Mouse (Mus musculus): Measurements from ENCODE around the gene Daam1. TPM values are rescaled to one million over a fixed set of nuclear protein-coding genes. Genes with fewer than 3 reads are reported as not detected.
A peak's percentile ranks its signal among the peaks of the same experiment; 100 is the strongest.

The Daam1 gene
- polyA plus RNA-seq, 1 experiment = 10.1 TPM

DNA sequence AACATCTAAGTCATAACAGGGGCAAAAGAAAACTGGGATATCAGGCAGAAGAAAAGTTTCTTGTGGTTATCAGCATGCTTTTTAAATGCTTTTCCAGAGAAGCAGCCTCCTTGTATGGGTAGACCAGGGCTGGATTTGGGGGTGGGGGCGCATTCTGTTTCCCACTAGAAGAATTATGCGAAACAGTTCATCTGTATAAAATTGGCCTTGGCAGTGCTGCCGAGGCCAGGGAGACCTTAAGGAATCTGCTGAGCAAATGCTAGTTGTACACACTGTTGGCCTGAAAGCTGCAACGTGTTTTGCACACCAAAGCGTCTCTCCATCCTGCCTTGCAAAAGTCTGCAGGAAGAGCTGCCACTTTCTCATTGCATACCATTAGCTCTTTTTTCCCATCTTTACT is 126.6 kb downstream of the Daam1 start:
- no peaks in the 10 kb centered on the region for H3K27me3 ChIP-seq (ENCODE audit: control insufficient read depth, insufficient read depth, insufficient read length)
- no peak overlapping the region for H3K4me2 ChIP-seq (ENCODE audit: low read depth)
- no peak overlapping the region for H3K4me3 ChIP-seq
- H3K79me2 ChIP-seq (ENCODE audit: control insufficient read depth, insufficient read depth) = no peaks in the 10 kb centered on the region
- no peak overlapping the region for H3ac ChIP-seq (ENCODE audit: control insufficient read depth, insufficient read length)
- H3K36me3 ChIP-seq (ENCODE audit: control insufficient read depth, insufficient read depth) = peaks cover 57% of the 10 kb centered on the region
- TF ChIP-seq TCF3 (IDR thresholded peaks at IDR 0.05; ENCODE audit: insufficient read length, low read depth) (no peak), SRF (IDR thresholded peaks at IDR 0.05; ENCODE audit: control insufficient read depth, insufficient read length, low read depth) (no peak), MAX (IDR thresholded peaks at IDR 0.05; ENCODE audit: low read depth) (no peak)

DNA sequence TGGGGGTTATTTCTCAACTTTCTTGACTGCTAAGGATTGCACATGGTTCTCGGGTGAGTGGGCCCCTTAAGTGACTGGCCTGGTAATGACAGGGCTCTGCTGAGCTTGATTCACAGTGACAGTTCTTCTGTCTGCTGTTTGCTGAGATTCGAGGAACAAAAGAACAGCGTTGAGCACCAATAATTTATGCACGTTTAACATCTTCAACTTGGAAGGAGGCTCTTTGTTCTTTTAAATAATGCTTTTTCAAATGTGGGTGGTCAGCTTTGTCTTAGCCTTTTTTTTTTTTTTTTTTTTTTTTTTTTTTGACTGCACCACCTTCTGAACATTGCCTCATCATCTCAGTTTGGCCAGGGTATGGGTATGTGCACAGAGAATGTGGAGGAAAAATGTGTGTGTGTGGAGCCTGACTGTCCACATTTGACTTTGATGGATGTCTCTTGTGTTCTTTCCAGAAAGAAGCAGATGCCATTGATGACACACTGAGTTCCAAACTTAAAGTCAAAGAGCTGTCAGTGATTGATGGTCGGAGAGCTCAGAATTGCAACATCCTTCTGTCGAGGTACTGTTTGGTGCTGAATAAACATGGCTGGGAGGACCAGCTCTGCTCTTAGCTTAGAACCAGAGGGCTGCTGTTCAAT is 128.6 kb downstream of the Daam1 start:
- peaks cover 49% of the 10 kb centered on the region for H3K36me3 ChIP-seq (ENCODE audit: control insufficient read depth, insufficient read depth)
- H3K79me2 ChIP-seq (ENCODE audit: control insufficient read depth, insufficient read depth) = no peaks in the 10 kb centered on the region
- H3ac ChIP-seq (ENCODE audit: control insufficient read depth, insufficient read length) = no peak overlapping the region
- no peak overlapping the region for H3K4me3 ChIP-seq
- TF ChIP-seq TCF12 (IDR thresholded peaks at IDR 0.05; ENCODE audit: insufficient read depth, poor library complexity, severe bottlenecking) (no peak), USF1 (IDR thresholded peaks at IDR 0.05; ENCODE audit: low read depth) (no peak), POLR2AphosphoS2 (IDR thresholded peaks at IDR 0.05; ENCODE audit: insufficient read length, low read depth) (no peak), MYOG (IDR thresholded peaks at IDR 0.05; ENCODE audit: control insufficient read depth in 1 of 3, insufficient read depth in 1 of 3, insufficient read length in 2 of 3, low read depth in 2 of 3) (no peak), CEBPB (IDR thresholded peaks at IDR 0.05; ENCODE audit: insufficient read depth, poor library complexity, severe bottlenecking) (0 out of 2 replicates have a peak, but pooled peaks have one; percentile 11)
- no peaks in the 10 kb centered on the region for H3K27me3 ChIP-seq (ENCODE audit: control insufficient read depth, insufficient read depth, insufficient read length)
- H3K4me2 ChIP-seq (ENCODE audit: low read depth) = no peak overlapping the region

DNA sequence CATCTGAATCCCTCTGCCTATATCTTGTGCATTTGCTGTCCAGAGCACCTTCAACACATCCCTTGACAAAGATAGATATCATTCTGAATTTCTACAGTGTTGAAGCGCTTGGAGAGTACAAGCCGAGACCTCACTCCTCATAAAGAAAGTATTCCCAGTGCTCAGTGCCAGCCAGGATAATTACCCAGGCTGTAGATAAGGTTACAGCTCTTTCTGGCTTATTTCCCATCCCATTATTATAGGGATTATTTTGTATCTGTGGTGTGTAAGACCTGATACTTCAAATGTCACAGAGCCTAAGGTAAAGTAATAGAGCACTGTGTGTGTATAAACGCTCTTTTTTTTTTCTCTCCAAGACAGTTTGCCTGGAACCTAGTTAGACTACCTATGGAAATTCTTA is 130.8 kb downstream of the Daam1 start:
- no peaks in the 10 kb centered on the region for H3K79me2 ChIP-seq (ENCODE audit: control insufficient read depth, insufficient read depth)
- TF ChIP-seq MYOG (IDR thresholded peaks at IDR 0.05; ENCODE audit: control insufficient read depth in 1 of 3, insufficient read depth in 1 of 3, insufficient read length in 2 of 3, low read depth in 2 of 3) (no peak), POLR2AphosphoS2 (IDR thresholded peaks at IDR 0.05; ENCODE audit: insufficient read length, low read depth) (no peak), SRF (IDR thresholded peaks at IDR 0.05; ENCODE audit: control insufficient read depth, insufficient read length, low read depth) (no peak), TCF12 (IDR thresholded peaks at IDR 0.05; ENCODE audit: insufficient read depth, poor library complexity, severe bottlenecking) (no peak), E2F4 (IDR thresholded peaks at IDR 0.05; ENCODE audit: insufficient read depth) (no peak), MAX (IDR thresholded peaks at IDR 0.05; ENCODE audit: low read depth) (no peak), REST (IDR thresholded peaks at IDR 0.05; ENCODE audit: insufficient read depth, insufficient read length) (no peak), TCF3 (IDR thresholded peaks at IDR 0.05; ENCODE audit: insufficient read length, low read depth) (no peak), CEBPB (IDR thresholded peaks at IDR 0.05; ENCODE audit: insufficient read depth, poor library complexity, severe bottlenecking) (no peak), MYOD1 (IDR thresholded peaks at IDR 0.05; ENCODE audit: control insufficient read depth in 1 of 3, insufficient read length in 2 of 3, low read depth in 2 of 3) (no peak), USF1 (IDR thresholded peaks at IDR 0.05; ENCODE audit: low read depth) (no peak), POLR2A (IDR thresholded peaks at IDR 0.05; ENCODE audit: insufficient read length, low read depth) (no peak)

DNA sequence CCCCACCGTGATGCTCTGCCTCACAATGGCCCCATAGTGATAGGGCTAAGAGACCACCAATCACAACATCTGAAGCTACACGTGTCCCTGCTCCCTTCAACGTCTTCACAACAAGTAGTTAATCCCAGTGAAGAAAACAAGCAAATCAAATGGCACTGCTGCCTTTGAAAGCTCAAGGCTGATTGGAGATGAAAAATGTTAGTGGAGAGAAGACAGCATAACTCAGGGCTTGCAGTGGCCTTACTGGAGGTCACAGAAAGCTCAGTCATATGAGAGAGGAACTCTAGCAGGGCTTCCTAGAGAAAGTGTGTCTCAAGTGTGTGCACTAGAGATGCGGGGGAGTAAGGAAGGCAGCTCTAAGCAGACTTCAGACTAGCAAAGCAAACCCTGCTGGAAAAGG is 131.7 kb downstream of the Daam1 start:
- Histone ChIP-seq H3K4me3 (no peak overlapping the region), H3K79me2 (ENCODE audit: control insufficient read depth, insufficient read depth) (no peaks in the 10 kb centered on the region), H3ac (ENCODE audit: control insufficient read depth, insufficient read length) (no peak overlapping the region), H3K36me3 (ENCODE audit: control insufficient read depth, insufficient read depth) (peaks cover 35% of the 10 kb centered on the region), H3K4me2 (ENCODE audit: low read depth) (no peak overlapping the region), H3K27me3 (ENCODE audit: control insufficient read depth, insufficient read depth, insufficient read length) (no peaks in the 10 kb centered on the region)
- TF ChIP-seq USF1 (IDR thresholded peaks at IDR 0.05; ENCODE audit: low read depth) = no peak
- no peak for TF ChIP-seq TCF12 (IDR thresholded peaks at IDR 0.05; ENCODE audit: insufficient read depth, poor library complexity, severe bottlenecking)
- no peak for TF ChIP-seq E2F4 (IDR thresholded peaks at IDR 0.05; ENCODE audit: insufficient read depth)
- TF ChIP-seq POLR2AphosphoS2 (IDR thresholded peaks at IDR 0.05; ENCODE audit: insufficient read length, low read depth) = no peak
- no peak for TF ChIP-seq REST (IDR thresholded peaks at IDR 0.05; ENCODE audit: insufficient read depth, insufficient read length)
- no peak for TF ChIP-seq TCF3 (IDR thresholded peaks at IDR 0.05; ENCODE audit: insufficient read length, low read depth)
- TF ChIP-seq POLR2A (IDR thresholded peaks at IDR 0.05; ENCODE audit: insufficient read length, low read depth) = no peak
- TF ChIP-seq MYOG (IDR thresholded peaks at IDR 0.05; ENCODE audit: control insufficient read depth in 1 of 3, insufficient read depth in 1 of 3, insufficient read length in 2 of 3, low read depth in 2 of 3) = no peak
- TF ChIP-seq SRF (IDR thresholded peaks at IDR 0.05; ENCODE audit: control insufficient read depth, insufficient read length, low read depth) = no peak
- TF ChIP-seq CEBPB (IDR thresholded peaks at IDR 0.05; ENCODE audit: insufficient read depth, poor library complexity, severe bottlenecking) = no peak
- no peak for TF ChIP-seq MAX (IDR thresholded peaks at IDR 0.05; ENCODE audit: low read depth)

More for the DNA sequence above, 130.8 kb downstream of the Daam1 start:
- H3ac ChIP-seq (ENCODE audit: control insufficient read depth, insufficient read length) = no peak overlapping the region
- H3K4me2 ChIP-seq (ENCODE audit: low read depth) = no peak overlapping the region
- no peak overlapping the region for H3K4me3 ChIP-seq
- peaks cover 42% of the 10 kb centered on the region for H3K36me3 ChIP-seq (ENCODE audit: control insufficient read depth, insufficient read depth)
- H3K27me3 ChIP-seq (ENCODE audit: control insufficient read depth, insufficient read depth, insufficient read length) = no peaks in the 10 kb centered on the region

DNA sequence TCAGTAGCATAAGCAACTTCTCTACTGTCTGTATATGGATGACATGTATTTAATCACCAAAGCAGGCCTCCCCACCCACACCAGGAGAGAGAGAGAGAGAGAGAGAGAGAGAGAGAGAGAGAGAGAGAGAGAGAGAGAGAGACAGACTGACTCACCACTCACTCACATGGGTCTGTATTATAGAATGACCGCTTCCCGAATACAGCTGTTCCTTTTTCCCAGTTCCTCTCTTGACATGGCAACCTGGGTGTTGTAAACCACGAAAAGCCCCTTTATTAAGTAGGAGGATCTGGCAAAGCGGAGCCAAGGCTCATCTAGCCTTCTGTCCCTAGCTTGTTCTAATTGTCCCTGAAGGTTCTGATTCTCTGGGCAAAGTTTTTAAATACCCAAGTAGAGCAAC is 137.7 kb downstream of the Daam1 start:
- peaks cover 12% of the 10 kb centered on the region for H3K36me3 ChIP-seq (ENCODE audit: control insufficient read depth, insufficient read depth)
- H3K4me3 ChIP-seq = no peak overlapping the region
- no peak for TF ChIP-seq POLR2AphosphoS2 (IDR thresholded peaks at IDR 0.05; ENCODE audit: insufficient read length, low read depth)
- TF ChIP-seq SRF (IDR thresholded peaks at IDR 0.05; ENCODE audit: control insufficient read depth, insufficient read length, low read depth) = no peak
- no peak for TF ChIP-seq E2F4 (IDR thresholded peaks at IDR 0.05; ENCODE audit: insufficient read depth)
- TF ChIP-seq POLR2A (IDR thresholded peaks at IDR 0.05; ENCODE audit: insufficient read length, low read depth) = no peak
- no peak for TF ChIP-seq USF1 (IDR thresholded peaks at IDR 0.05; ENCODE audit: low read depth)
- TF ChIP-seq TCF12 (IDR thresholded peaks at IDR 0.05; ENCODE audit: insufficient read depth, poor library complexity, severe bottlenecking) = no peak
- no peak for TF ChIP-seq MAX (IDR thresholded peaks at IDR 0.05; ENCODE audit: low read depth)
- TF ChIP-seq MYOG (IDR thresholded peaks at IDR 0.05; ENCODE audit: control insufficient read depth in 1 of 3, insufficient read depth in 1 of 3, insufficient read length in 2 of 3, low read depth in 2 of 3) = no peak
- TF ChIP-seq REST (IDR thresholded peaks at IDR 0.05; ENCODE audit: insufficient read depth, insufficient read length) = no peak
- TF ChIP-seq MYOD1 (IDR thresholded peaks at IDR 0.05; ENCODE audit: control insufficient read depth in 1 of 3, insufficient read length in 2 of 3, low read depth in 2 of 3) = no peak
- TF ChIP-seq CEBPB (IDR thresholded peaks at IDR 0.05; ENCODE audit: insufficient read depth, poor library complexity, severe bottlenecking) = no peak
- TF ChIP-seq TCF3 (IDR thresholded peaks at IDR 0.05; ENCODE audit: insufficient read length, low read depth) = no peak
- H3K4me2 ChIP-seq (ENCODE audit: low read depth) = no peak overlapping the region
- H3K79me2 ChIP-seq (ENCODE audit: control insufficient read depth, insufficient read depth) = no peaks in the 10 kb centered on the region
- no peak overlapping the region for H3ac ChIP-seq (ENCODE audit: control insufficient read depth, insufficient read length)
- H3K27me3 ChIP-seq (ENCODE audit: control insufficient read depth, insufficient read depth, insufficient read length) = no peaks in the 10 kb centered on the region
